Mouse (Mus musculus) brown adipose tissue, adult 24 weeks (tissue): ENCODE measurements around the gene Tacstd2. TPM values are rescaled to one million over a fixed set of nuclear protein-coding genes. Genes with fewer than 3 reads are reported as not detected.
"Not testable (repeated sequence)": the region's sequence is repeated elsewhere in the genome, so short reads cannot be mapped to it uniquely, and the experiment has no call there.

Experiments used
- H3K27ac ChIP-seq: fragments of 200-500 bp; replicated peaks from 2 replicates; pipeline ENCODE4 v1.5.1; 2012; ENCODE audit warnings: low read depth, mild to moderate bottlenecking, low read length
- H3K4me1 ChIP-seq: fragments of 200-500 bp; 2 replicates; pipeline ENCODE4 v1.6.1; 2012; ENCODE audit warnings: low read length, mixed read lengths; ENCODE audit not compliant: control insufficient read depth, insufficient read depth, insufficient read length
- H3K4me3 ChIP-seq: fragments of 200-500 bp; 2 replicates; pipeline ENCODE4 v1.5.1; 2012; ENCODE audit warnings: low read depth, mild to moderate bottlenecking, low read length, moderate library complexity; ENCODE audit not compliant: insufficient read depth
- polyA plus RNA-seq: library from polyadenylated mRNA; stranded (reverse); fragments of >200 nt; gene quantifications from 2 replicates; pipeline ENCODE4 v1.2.4, GENCODE M21; 2012; ENCODE audit not compliant: missing spikeins, insufficient read depth, insufficient read length

Tacstd2 gene
- polyA plus RNA-seq, result not detected in 2 replicates

- H3K4me3 ChIP-seq, result no peak within 1 kb of the TSS
- H3K4me1 ChIP-seq, result peaks cover 2% of the 10 kb centered on the region; the same call in 1 of the 2 replicates
- no peak within 1 kb of the TSS for H3K27ac ChIP-seq
Measured at GRCm38 (mm10) chr6:67535777-67536054, at the start of gene Tacstd2. Gene Tacstd2, minus strand, starts transcription at chr6:67535796.

DNA sequence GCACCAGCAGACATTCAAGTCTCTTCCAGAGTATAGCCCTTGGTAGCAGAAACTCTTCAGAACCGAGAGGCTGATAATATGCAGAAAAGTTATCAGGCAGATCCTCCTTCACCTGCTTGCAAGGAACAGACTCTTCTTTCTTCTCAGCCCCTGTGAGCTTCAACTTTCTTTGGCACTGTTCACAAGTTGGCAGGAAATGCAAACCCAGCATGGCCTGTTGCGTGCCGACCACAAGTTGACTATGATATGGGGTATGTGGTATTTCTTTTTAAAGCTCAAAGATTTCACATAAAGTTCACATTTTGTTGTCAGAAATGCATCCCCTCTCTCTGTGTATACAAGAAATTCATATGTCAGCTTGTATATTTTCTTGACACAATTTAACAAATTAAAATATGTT lies 30.7 kb upstream of the Tacstd2 start:
- Histone ChIP-seq H3K4me3 (no peak overlapping the region), H3K4me1 (no peaks in the 10 kb centered on the region), H3K27ac (no peak overlapping the region)

GRCm38 (mm10) chr6:67555376-67555775 lies 19.8 kb upstream of the Tacstd2 start:
- Histone ChIP-seq H3K4me1 (no peaks in the 10 kb centered on the region), H3K27ac (no peak overlapping the region), H3K4me3 (no peak overlapping the region)

- H3K4me3 ChIP-seq, result no peak overlapping the region
- no peaks in the 10 kb centered on the region for H3K4me1 ChIP-seq
- no peak overlapping the region for H3K27ac ChIP-seq
Measured at GRCm38 (mm10) chr6:67549550-67549949, 14.0 kb upstream of the Tacstd2 start.

DNA sequence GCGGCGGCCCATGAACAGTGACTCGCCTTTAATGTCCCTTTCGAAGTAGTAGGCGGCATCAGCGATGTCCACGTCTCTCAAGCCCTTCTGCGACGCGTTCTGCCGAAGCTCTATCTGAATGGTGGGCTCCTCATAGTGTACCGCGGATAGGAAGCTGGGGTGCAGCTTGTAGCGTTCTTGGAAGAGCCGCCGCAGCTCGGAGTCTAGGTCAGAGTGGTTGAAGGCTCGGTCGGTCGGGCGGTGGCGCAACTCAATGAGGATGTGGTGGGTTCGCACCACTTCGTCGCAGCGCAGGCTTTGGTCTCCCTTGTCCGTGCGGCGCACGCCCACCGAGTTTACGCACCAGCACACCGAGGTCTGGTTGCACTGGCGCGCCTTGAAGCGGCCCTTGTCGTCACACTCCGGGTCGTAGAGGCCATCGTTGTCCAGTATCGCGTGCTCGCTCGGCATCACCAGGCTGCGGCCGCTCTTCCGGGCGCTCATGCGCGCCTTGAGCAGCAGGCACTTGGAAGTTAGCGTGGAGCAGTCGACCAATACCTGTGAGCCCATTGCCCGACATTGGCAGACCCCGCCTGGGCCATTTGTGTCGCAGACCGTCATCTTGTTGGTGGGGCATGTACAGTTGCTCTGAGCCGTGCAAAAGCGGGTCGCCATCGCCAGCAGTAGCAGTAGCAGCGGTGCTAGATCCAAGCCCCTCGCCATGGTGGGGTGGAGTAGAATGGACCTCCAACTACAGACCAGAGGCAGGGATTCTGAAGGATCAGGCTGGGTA lies 405 bp downstream of the Tacstd2 start:
- Histone ChIP-seq H3K27ac (no peak overlapping the region), H3K4me1 (peaks cover 2% of the 10 kb centered on the region; the same call in 1 of the 2 replicates), H3K4me3 (no peak overlapping the region)

- H3K4me1 ChIP-seq, result peaks cover 2% of the 10 kb centered on the region; the same call in 1 of the 2 replicates
- no peak overlapping the region for H3K27ac ChIP-seq
- no peak overlapping the region for H3K4me3 ChIP-seq
Measured at GRCm38 (mm10) chr6:67534191-67535004, 1.2 kb downstream of the Tacstd2 start.

DNA sequence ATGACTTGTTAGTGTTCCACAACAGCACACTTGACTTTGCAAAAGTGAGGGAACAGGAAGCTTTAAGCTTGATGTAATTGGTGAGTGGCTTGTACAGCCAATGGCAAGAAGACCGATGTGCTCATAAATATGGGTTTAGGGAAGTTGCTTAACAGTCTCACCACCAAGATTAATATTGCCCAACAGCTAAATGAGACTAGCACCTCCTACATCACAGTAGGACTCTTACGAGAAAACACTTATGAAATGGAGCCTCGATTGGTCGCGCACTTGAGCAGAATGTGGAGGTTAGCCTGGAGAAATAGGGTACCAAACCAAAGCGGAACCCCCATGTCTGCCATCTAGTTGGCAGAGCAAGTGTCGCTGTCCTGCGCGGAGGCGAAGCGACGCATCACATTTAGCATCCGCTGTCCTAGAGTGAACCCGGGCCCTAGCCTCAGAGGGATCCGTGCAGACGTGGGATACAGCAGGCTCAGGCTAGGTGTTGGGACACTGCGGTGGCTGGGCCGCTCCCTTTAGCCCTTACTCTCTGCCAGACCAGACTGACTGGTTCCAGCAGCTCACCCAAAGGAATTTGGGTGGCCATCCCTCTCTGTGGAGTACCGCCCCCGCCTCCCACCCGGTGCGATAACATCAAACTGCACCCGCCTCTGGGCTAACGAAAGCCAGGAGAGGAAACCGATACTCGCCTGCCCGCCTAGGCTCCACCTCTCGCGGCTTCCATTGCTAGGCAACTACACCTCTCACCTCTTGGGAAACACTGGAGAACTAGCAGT lies 2.7 kb downstream of the Tacstd2 start:
- Histone ChIP-seq H3K27ac (no peak overlapping the region), H3K4me1 (peaks cover 2% of the 10 kb centered on the region; the same call in 1 of the 2 replicates), H3K4me3 (no peak overlapping the region)

- H3K4me3 ChIP-seq, result no peak overlapping the region
- H3K4me1 ChIP-seq, result peaks cover 2% of the 10 kb centered on the region; the same call in 1 of the 2 replicates
- no peak overlapping the region for H3K27ac ChIP-seq
Measured at GRCm38 (mm10) chr6:67531822-67532162, 3.8 kb downstream of the Tacstd2 start.

- Histone ChIP-seq H3K4me1 (peaks cover 2% of the 10 kb centered on the region; the same call in 1 of the 2 replicates), H3K4me3 (no peak overlapping the region), H3K27ac (no peak overlapping the region)
Measured at GRCm38 (mm10) chr6:67530992-67531821, 4.4 kb downstream of the Tacstd2 start.

DNA sequence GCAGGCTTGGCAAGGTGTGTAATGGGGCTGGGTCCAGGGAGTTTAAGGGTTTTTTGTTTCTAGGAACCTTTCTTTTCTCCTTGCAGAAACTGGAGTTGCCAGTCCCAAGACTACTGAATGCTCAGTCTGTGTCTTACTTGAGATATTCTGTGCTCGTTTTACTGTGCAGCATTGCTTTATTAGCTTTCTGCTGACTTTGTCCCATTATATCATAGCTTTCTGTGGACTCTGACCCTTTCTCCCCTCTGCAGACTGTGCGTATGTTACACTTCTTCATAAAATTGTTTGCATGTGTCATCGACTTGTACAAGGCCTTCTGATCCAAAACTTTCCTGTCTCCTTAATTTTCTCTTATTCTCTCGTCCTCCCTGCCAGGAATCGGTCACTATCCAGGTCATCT lies 9.2 kb downstream of the Tacstd2 start:
- H3K4me3 ChIP-seq, result no peak overlapping the region
- no peak overlapping the region for H3K27ac ChIP-seq
- no peaks in the 10 kb centered on the region for H3K4me1 ChIP-seq

GRCm38 (mm10) chr6:67510752-67511151 lies 24.8 kb downstream of the Tacstd2 start:
- H3K4me1 ChIP-seq, result no peaks in the 10 kb centered on the region
- H3K27ac ChIP-seq, result no peak overlapping the region
- no peak overlapping the region for H3K4me3 ChIP-seq

GRCm38 (mm10) chr6:67501938-67502337 lies 33.7 kb downstream of the Tacstd2 start:
- H3K27ac ChIP-seq, H3K4me1 ChIP-seq, H3K4me3 ChIP-seq: not testable (repeated sequence)

DNA sequence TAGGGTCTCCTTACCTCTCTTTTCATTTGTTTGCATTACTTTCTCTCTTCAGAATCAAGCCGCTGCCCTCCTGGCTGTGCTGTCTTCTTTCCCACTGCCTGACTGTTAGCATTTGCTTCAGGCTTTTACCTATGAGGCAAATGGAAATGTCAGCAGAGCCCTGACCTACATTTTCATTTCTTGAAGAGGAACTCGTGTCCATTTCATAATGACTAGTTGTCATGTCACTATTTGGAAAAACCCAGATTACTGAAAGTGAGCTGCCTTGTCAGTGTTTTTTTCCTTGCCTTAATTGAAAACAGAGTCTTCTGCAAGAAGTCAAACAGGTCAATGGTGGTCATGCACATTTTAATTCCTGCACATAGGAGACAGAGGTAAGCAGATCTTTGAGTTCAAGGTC lies 43.8 kb downstream of the Tacstd2 start, which contains the start of gene Il23r:
Gene Il23r (minus strand): TSS at position 101 of the 400 bp plus-strand sequence.
- no peak within 1 kb of the TSS for H3K4me3 ChIP-seq
- H3K27ac ChIP-seq, result no peak within 1 kb of the TSS
- no peaks in the 10 kb centered on the region for H3K4me1 ChIP-seq
